Comparison of ENCODE assay signal across 22 mouse cellular contexts in the genomic region with DNA sequence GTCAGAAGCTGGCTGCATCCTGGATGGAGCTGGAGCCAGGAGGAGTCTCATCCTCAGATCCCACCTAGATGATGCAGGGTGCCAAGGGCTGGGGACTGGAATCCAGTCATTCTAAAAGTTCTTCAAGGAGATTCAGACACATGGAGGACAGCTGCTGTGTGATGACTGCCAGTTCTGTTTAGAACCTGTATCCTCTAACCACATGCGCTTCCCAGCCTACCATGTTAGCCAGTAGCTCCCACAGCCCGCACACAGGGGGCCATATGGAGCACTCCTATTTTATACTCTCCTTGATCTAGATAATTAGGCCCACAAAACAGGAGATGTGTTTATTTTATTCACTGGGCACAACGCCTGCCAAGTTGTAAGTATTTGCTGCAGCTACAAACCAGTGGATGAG.
DNase-seq lines count a peak whose midpoint lies in the region; TF ChIP-seq lines count a peak whose summit lies in the region.
"Had no signal": no experiment of that assay in that cellular context is flagged by ENCODE, and none has a peak within 500 bp of the region (broad histone marks: within the 10 kb centered on the region; RNA-seq: fewer than 3 reads in every experiment).

No protein-coding gene starts in this region.

- H3K9me3 ChIP-seq in hindbrain, embryonic 10.5 days = no peaks in the 10 kb centered on the region
- H3K9me3 ChIP-seq: embryonic facial prominence, embryonic 15.5 days; heart, embryonic 13.5 days; hindbrain, embryonic 13.5 days; liver, embryonic 15.5 days; lung, embryonic 15.5 days; midbrain, embryonic 13.5 days had no signal

- DNase-seq in layer of hippocampus, adult 2 months (ENCODE audit: low spot score in 2 of 2) = peak in 1 of 2 experiments; percentile 24
- DNase-seq in layer of hippocampus, postnatal 25 days (ENCODE audit: extremely low spot score in 1 of 2, low spot score in 1 of 2) = no peak
- DNase-seq in right cerebral cortex, adult 18-20 months = peak; percentile 46
- DNase-seq in right cerebral cortex, postnatal 4 days = no peak
- DNase-seq in left cerebral cortex, postnatal 36 days (ENCODE audit: low spot score in 2 of 2) = peak; percentile 51 to 54
- DNase-seq in urinary bladder, adult 2 months (ENCODE audit: low spot score) = no peak
- DNase-seq in hindbrain, embryonic 10.5 days (ENCODE audit: low spot score) = no peak
- DNase-seq: adrenal gland, adult 2 months; cerebellum, adult 18-20 months; cerebellum, postnatal 14 days; gastrocnemius, postnatal 10 days; heart, postnatal 14 days; kidney, adult 18-20 months; kidney, postnatal 4 days; lung, postnatal 36 days had no signal

- H3K4me1 ChIP-seq in hindbrain, embryonic 10.5 days (replicated peaks) = peaks cover 5% of the 10 kb centered on the region; the same call in 1 of the 2 replicates
- H3K4me1 ChIP-seq: embryonic facial prominence, embryonic 15.5 days; hindbrain, embryonic 13.5 days; lung, embryonic 15.5 days; midbrain, embryonic 13.5 days had no signal

- H3K4me3 ChIP-seq in layer of hippocampus, adult 2 months = no peak overlapping the region
- H3K4me3 ChIP-seq in hindbrain, embryonic 10.5 days = no peak overlapping the region
- H3K4me3 ChIP-seq: embryonic facial prominence, embryonic 15.5 days; heart, embryonic 13.5 days; hindbrain, embryonic 13.5 days; liver, embryonic 15.5 days; lung, embryonic 15.5 days; megakaryocyte, embryonic 14.5 days; midbrain, embryonic 13.5 days had no signal

- H3K36me3 ChIP-seq in hindbrain, embryonic 10.5 days = no peaks in the 10 kb centered on the region
- H3K36me3 ChIP-seq: embryonic facial prominence, embryonic 15.5 days; heart, embryonic 13.5 days; hindbrain, embryonic 13.5 days; liver, embryonic 15.5 days; lung, embryonic 15.5 days; midbrain, embryonic 13.5 days had no signal

- H3K27ac ChIP-seq in layer of hippocampus, adult 2 months = peak overlapping the region; percentile 70; the same call in 1 of the 2 replicates
- no peak overlapping the region for H3K27ac ChIP-seq in hindbrain, embryonic 10.5 days
- H3K27ac ChIP-seq: embryonic facial prominence, embryonic 15.5 days; heart, embryonic 13.5 days; hindbrain, embryonic 13.5 days; liver, embryonic 15.5 days; lung, embryonic 15.5 days; midbrain, embryonic 13.5 days had no signal

- WGBS in hindbrain, embryonic 10.5 days = 85% methylated on average over 3 of the region's 3 CpGs

- H3K27me3 ChIP-seq in hindbrain, embryonic 10.5 days (ENCODE audit: insufficient read depth, poor library complexity, severe bottlenecking) = no peaks in the 10 kb centered on the region
- H3K27me3 ChIP-seq: embryonic facial prominence, embryonic 15.5 days; heart, embryonic 13.5 days; hindbrain, embryonic 13.5 days; liver, embryonic 15.5 days; lung, embryonic 15.5 days; midbrain, embryonic 13.5 days had no signal

- intact Hi-C loops in left cerebral cortex, postnatal 36 days (cut with DNase I) = loop anchor here (5.0 kb wide), 2 partner anchors 33 to 47 kb away; no protein-coding TSS in a partner anchor

- TF ChIP-seq CTCF in layer of hippocampus, adult 2 months (conservative IDR thresholded peaks at IDR 0.05) = no peak

Comparison
In these comparisons a context has a peak if more than half of its experiments do, and no peak if none do; other contexts are left out.
1. DNase-seq: peak in right cerebral cortex, adult 18-20 months (single experiment) and left cerebral cortex, postnatal 36 days (2 of 2); none in layer of hippocampus, postnatal 25 days (0 of 2), right cerebral cortex, postnatal 4 days (single experiment), urinary bladder, adult 2 months (single experiment) and hindbrain, embryonic 10.5 days (single experiment).